Mouse (Mus musculus) activated CD4-positive, CD25-positive, alpha-beta regulatory T cell, adult 9 weeks (primary cell): ENCODE results near the gene Olfr389. TPM values are rescaled to one million over a fixed set of nuclear protein-coding genes. Genes with fewer than 3 reads are reported as not detected.

ENCODE experiments used
- polyA plus RNA-seq: library from polyadenylated mRNA; unstranded; fragments of 100-300 nt; shearing (Covaris generic); gene quantifications from one replicate; pipeline ENCODE4 v1.2.1, GENCODE M21; 2017

Gene Olfr389
- polyA plus RNA-seq, result not detected

DNA sequence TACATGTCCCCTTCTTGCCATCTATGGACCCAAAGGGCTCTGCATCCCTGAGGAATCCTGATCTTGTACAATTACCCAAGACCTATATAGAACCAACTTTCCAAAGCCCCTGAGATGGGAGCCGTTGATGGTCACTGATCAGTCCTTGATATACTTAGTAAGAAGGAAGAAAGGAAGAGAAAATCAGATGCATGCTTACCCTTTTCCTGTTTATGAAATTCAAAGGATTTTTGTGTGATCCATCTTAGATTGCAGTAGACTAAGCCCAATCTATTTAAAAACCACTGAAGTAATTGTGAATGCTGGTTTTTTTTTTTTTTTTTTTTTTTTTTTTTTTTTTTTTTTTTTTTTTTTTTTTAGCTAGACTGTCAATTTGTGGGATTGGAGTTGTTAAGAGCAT, at the start of gene Olfr389:
Gene Olfr389, minus strand, starts transcription at position 101 of the 400 bp plus-strand sequence.

DNA sequence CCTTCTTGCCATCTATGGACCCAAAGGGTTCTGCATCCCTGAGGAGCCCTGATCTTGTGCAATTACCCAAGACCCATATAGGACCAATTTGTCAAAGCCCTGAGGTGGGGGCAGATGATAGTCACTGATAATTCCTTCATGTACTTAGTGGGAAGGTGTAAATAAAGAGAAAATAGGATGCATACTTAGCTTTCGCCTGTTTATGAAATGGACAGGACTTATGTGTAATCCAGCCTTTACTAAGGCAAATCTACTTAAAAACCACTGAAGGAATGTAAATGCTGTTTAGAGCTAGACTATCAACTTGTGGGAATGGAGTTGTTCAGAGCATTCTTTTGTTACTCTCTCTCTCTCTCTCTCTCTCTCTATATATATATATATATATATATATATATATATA, 36.4 kb upstream of the Olfr389 start, which contains the start of gene Olfr392:
Gene Olfr392, minus strand, starts transcription at position 101 of the 400 bp plus-strand sequence.

DNA sequence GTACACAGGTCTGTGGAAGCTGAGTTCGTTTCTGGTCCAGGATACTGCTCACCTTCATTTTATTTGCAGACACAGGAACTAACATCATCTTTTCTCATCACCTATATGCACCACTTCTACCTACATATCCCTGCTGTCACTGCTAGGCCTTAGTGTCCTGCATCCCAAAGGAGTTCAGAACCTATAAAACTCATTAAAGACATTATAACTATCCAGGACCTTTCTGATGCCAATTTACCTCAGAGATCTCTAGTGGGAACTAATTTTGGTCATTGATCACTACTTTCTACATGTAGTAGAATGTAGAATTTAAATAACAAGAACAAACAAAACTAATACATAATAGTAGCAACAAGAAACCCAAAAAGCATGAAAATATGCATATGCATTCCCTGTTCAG, 22.4 kb upstream of the Olfr389 start, which contains the start of gene Olfr391-ps:
Gene Olfr391-ps, minus strand, starts transcription at position 101 of the 400 bp plus-strand sequence.

DNA sequence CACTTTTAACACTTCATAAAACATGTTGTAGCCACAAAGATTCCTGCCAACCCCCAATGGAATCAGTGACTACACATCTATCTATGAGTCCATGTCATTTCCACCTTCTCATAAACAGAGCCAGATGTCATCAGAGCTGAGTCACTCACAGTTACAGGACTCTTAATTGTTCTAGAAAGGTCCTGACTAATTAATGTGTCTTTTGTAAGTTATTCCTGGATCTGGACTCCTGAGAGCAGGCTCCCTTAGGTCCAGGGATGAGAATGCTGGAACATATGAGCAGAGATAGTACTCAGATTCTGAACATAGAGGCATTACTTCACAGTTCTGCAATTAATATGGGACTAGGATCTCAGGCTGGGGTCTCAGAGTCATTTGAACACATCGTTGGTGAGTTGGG, 2.2 kb upstream of the Olfr389 start, which contains the start of gene Olfr390:
Gene Olfr390, plus strand, starts transcription at position 301 of the 400 bp plus-strand sequence.

Other genes with a start within 250 kb of the Olfr389 start
- gene Olfr385, start 187.7 kb downstream of the Olfr389 start, polyA plus RNA-seq, result not detected
- not detected for gene Olfr384, start 182.1 kb downstream of the Olfr389 start, polyA plus RNA-seq
- gene Zfp735, start 91.9 kb downstream of the Olfr389 start, polyA plus RNA-seq, result not detected
- gene Olfr390, start 2.3 kb upstream of the Olfr389 start, polyA plus RNA-seq, result not detected
- not detected for gene Olfr391-ps, start 22.3 kb upstream of the Olfr389 start, polyA plus RNA-seq
- gene Olfr392, start 36.3 kb upstream of the Olfr389 start, polyA plus RNA-seq, result not detected
- not detected for gene Olfr393, start 70.7 kb upstream of the Olfr389 start, polyA plus RNA-seq
- gene Olfr394, start 110.1 kb upstream of the Olfr389 start, polyA plus RNA-seq, result not detected
- not detected for gene Olfr395, start 128.6 kb upstream of the Olfr389 start, polyA plus RNA-seq
- not detected for gene Olfr23, start 156.0 kb upstream of the Olfr389 start, polyA plus RNA-seq
- gene Olfr397, start 180.1 kb upstream of the Olfr389 start, polyA plus RNA-seq, result not detected
- gene Olfr398, start 209.7 kb upstream of the Olfr389 start, polyA plus RNA-seq, result not detected